Mouse (Mus musculus): ENCODE results near the gene Ube2z.
"Not testable (repeated sequence)": the region's sequence is repeated elsewhere in the genome, so short reads cannot be mapped to it uniquely, and the experiment has no call there.

The Ube2z gene

DNA sequence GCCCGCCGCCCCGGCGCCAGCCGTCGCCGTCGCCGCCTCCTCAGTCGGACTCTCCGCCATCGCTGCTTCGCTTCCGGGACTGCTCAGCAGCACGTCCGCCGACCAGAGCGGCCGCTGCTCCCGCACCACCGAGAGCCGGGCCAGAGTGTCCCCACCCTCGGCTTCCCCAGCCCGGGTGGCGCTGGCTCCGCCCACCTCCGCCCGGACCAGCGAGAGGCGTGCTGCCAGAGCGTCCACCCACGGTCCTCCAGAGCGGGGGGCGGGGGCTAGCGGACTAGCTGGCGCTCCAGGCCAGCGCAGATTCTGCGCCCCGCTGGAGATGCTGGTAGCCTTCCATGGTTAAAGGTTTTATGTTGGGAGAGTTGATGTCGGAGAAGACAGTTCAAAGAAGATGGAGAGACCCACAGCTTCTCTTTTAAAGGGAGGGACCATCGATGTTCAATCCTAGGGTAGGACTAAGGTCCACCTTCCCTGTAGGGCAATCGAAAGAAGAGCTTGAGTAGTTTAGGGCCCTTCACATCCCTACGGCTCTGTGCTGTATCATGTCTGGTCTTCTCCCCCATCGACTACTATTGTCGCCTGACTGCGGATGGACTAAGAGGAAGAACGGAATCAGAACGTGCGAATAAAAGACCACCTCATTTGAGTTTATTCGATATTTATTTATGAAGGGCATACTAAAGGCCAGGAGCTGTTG, at the start of gene Ube2z:
Gene Ube2z, minus strand, starts transcription at position 174 of the 697 bp plus-strand sequence.
- DNase-seq (ENCODE audit: low read depth, low spot score) = peak; percentile 95

DNA sequence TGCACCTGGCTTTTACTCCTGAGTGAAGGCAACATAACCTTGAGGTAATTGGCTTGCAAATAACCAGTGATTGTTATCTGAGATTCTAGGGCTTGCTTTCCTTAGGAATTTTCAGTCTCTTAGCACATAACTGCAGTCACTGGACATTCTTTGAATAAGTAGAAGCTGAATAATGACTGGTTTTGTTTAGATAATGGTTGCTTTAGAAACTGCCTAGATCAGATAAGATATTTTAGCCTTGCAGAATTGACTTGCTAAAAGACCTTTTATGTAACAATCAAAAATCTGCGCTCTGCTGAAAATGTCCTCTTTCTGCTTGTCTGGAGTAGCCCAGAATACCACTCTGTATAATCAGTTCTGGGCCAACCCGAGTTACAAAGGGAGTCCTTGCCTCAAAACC, 48.9 kb upstream of the Ube2z start:
- DNase-seq (ENCODE audit: low read depth, low spot score) = no peak

- no peak for DNase-seq (ENCODE audit: low read depth, low spot score)
Measured at GRCm38 (mm10) chr11:96111751-96112150, 46.6 kb upstream of the Ube2z start, which contains the start of gene Calcoco2. Calcoco2 (minus strand) TSS chr11:96111964.

DNA sequence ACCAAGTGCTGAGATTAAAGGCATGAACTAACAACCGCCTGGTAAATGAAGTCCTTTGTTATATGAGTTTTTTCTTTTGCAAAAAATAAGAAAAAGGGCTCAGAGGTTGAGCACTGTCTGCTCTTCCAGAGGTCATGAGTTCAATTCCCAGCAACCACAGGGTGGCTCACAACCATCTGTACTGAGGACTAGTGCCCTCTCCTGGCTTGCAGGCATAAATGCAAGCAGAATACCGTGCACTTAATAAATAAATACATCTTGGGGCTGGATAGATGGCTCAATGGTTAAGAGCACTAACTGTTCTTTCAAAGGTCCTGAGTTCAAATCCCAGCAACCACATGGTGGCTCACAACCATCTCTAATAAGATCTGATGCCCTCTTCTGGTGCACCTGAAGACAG, 45.8 kb upstream of the Ube2z start:
- not testable (repeated sequence) for DNase-seq (ENCODE audit: low read depth, low spot score)

- no peak for DNase-seq (ENCODE audit: low read depth, low spot score)
Measured at GRCm38 (mm10) chr11:96108376-96108775, 43.2 kb upstream of the Ube2z start.

- DNase-seq (ENCODE audit: low read depth, low spot score) = peak; percentile 38
Measured at GRCm38 (mm10) chr11:96093361-96093760, 28.2 kb upstream of the Ube2z start.

- DNase-seq (ENCODE audit: low read depth, low spot score) = no peak
Measured at GRCm38 (mm10) chr11:96092674-96093291, 27.6 kb upstream of the Ube2z start.

DNA sequence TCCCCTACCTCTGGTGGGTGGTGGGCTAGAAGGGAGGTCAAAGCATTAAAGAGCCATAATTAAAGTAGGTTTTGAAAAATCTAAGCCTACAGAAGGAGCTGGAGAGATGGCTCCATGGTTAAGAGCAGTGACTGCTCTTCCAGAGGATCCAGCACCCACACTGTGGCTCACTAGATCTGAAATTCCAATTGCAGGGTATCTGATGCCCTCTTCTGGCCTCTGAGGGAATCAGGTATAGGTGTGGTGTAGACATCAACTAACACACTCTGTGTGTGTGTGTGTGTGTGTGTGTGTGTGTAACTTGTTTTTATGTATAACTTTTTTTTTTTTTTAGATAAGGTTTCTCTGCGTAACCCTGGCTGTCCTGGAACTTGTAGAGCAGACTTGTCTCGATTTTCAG, 25.9 kb upstream of the Ube2z start:
- DNase-seq (ENCODE audit: low read depth, low spot score) = peak; percentile 16

DNA sequence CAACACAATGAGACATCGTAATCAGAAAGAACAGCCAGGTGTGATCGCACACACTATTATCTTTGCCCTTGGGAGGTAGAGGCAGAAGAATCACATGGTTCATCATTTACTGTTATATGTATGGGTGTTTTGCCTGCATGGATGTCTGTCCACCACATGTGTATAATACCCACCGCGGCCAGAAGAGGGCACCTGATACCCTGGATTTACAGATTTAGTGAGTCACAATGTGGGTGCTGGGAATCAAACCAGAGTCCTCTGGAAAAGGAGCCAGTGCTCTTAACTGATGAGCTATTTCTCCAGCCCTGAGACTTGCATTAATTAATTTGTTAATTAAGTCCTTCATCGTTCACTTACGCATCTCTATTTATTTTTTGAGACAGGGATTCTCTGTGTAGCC, 22.8 kb upstream of the Ube2z start:
- no peak for DNase-seq (ENCODE audit: low read depth, low spot score)

DNA sequence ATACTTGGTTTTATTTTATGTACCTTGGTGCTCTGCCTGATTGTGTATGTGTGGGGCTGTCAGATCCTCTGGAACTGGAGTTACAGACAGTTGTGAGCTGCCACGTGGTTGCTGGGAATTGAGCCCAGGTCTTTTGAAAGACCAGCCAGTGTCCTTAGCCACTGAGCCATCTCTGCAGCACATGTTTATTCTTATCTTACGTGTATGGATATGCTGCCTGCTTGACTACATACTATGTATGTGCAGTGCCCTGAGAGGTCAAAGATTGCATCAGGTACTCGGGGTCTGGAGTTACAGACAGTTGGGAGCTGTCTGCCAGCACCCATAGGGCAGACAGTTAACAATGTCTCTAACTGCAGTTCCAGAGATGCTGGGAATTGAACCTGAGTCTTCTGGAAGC, 17.5 kb upstream of the Ube2z start:
- no peak for DNase-seq (ENCODE audit: low read depth, low spot score)

DNA sequence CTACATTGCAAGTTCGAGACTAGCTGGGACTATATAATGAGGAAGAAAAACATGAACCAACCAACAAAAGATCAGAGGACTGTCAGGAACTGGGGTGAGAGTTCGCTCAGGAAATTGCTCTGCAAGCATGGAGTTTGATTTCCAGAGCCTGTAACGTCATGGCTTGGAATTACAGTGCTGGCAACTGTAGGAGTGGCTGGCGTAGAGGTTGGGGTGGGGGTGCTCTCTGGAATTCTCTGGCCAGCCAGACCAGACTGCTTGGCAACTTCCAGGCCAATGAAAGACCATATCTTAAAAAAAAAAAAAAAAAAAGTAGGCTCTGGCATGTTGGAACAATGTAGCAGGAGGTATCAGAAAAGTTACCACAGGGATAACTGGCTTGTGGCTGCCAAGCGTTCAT, 15.5 kb upstream of the Ube2z start:
- DNase-seq (ENCODE audit: low read depth, low spot score) = no peak

DNA sequence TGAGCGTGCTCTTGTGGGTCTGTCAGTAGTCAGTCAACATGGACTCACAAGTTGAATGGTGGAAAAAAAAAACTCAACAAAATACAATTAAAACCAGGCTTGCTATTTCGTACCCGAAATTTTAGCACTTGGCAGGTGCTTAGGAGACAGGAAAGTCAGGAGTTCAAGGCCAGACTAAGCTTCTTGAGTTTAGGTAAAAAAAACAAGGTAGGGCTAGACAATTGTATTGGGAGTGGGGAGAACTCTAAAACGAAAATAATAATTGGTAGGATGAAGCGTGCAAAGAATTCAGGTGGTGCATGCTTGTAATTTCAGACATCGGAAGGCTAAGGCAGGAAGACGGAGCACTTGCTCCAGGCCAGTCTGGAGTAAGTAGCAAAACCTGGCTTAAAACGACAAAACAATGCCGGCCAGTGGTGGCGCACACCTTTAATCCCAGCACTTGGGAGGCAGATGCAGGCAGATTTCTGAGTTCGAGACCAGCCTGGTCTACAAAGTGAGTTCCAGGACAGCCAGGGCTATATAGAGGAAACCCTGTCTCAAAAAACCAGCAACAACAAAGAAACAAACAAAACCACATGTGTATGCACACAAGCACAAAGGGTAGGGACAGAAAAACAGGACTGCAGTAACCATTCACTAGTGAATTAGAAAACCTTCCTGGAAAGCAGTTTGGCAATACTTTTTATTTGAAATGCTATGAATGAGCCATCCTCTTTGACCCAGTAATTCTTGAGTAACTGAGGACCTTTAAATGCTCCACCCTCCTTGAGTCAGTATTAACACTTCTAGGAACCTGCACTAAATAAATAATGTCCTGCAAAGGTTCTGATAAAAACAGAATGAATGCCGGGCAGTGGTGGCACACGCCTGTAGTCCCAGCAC, 11.3 kb upstream of the Ube2z start:
- DNase-seq (ENCODE audit: low read depth, low spot score) = no peak

- peak; percentile 99 for DNase-seq (ENCODE audit: low read depth, low spot score)
Measured at GRCm38 (mm10) chr11:96075509-96076220, 10.5 kb upstream of the Ube2z start, which contains the start of gene Atp5g1. Atp5g1 (minus strand) TSS chr11:96075670.

DNA sequence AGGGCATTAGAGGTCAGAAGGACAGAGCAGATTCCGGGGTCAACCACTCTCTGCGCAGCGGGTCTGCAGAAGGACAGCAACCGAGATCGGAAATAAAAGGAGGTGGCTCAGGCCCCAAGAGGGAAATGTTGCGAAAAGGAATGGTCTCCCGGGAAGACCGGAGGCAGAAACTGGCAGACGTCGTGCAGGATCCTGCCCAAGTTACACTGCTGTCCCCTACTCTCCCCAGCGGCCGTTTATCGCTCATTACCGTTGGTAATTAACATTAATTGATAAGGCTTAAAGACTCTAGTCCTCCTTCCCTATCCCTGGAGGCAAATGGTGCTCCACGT, 10.0 kb upstream of the Ube2z start:
- DNase-seq (ENCODE audit: low read depth, low spot score) = no peak

DNA sequence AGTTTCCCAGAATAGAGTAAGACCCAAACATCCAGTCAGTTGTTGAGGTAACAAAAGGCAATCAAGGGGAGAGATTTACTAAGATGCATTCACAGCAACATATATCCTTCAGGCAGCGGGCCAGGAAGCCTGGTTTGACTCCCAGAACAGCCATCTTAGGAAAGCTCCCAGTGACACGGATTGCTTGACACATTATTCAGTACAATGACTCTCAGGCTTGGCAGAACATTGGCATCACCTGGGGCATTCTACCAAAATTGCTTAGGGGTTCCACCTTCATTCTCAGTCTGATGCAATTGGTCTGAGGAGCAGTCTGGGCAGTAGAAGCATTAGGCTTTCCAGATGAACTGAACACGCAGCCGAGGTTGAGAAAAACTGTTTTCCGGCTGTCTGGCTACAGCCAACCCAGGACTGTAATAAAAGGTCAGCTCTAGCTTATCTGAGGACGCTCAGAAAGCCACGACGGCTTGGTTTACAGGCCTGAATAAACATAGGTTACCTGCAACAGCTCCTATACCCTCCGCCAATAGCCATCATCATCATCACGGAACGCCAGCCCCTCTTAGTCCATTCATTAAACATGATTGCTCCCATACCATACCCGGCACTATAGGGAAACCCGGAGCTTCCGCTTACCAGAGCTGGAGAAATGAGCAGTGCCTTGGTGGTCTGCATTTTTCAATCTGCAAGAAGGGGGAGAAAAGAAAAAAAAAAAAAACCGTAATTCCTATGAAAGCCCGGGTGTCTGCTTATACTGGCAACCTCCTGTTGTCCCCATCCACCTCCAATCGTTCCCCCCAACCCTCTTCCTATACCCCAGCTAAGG, 9.4 kb upstream of the Ube2z start:
- no peak for DNase-seq (ENCODE audit: low read depth, low spot score)

DNA sequence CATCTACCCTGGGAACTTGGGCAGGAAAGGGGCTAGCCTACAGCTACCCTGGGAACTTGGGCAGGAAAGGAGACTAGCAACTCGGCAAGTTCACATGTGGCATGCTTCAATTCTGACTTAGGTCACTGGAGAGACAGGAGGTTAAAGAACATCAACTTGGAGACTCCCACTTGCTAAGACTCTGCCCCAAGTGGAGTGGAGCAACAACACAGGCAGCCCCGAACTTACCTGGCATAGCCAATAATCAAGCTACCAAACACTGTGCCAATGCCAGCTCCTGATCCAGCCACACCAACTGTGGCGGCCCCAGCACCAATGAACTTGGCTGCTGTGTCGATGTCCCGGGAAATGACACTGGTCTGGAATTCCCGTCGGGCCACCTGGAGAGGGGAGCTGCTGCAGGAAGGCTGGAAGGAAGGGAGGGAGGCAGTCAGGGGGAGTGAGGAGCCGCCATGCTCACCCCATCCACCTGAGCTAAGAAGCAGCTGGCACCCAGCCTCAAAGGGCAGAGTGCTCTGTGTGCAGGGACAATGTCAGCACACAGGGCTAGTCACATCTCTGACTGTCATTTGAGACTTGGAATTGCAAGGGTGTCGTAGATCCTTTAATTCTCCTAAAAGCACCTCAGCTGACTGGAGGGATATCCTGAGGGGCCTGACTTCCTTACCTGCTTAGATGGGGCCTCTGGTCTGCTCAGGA, 8.3 kb upstream of the Ube2z start:
- DNase-seq (ENCODE audit: low read depth, low spot score) = no peak

DNA sequence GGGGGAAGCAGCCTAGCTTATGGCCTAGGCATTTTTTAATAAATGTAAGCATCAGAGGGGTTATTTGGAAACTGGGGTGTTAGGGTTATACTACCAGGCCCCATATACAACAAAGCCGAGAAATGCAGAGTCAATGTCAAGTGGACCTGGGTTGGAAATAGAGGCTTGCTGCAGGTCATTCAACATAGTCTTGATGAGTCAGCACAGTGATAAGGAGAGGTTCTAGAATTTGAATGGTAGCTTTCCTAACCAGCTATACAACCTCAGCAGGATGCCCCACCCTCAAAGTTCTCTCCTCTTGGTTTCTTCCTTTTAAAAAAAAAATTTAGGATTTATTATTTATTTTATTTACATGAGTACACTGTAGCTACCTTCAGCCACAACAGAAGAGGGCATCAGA, 5.8 kb upstream of the Ube2z start:
- no peak for DNase-seq (ENCODE audit: low read depth, low spot score)

GRCm38 (mm10) chr11:96070353-96070752, 5.2 kb upstream of the Ube2z start:
- DNase-seq (ENCODE audit: low read depth, low spot score) = no peak

- no peak for DNase-seq (ENCODE audit: low read depth, low spot score)
Measured at GRCm38 (mm10) chr11:96068231-96068630, 3.0 kb upstream of the Ube2z start.

DNA sequence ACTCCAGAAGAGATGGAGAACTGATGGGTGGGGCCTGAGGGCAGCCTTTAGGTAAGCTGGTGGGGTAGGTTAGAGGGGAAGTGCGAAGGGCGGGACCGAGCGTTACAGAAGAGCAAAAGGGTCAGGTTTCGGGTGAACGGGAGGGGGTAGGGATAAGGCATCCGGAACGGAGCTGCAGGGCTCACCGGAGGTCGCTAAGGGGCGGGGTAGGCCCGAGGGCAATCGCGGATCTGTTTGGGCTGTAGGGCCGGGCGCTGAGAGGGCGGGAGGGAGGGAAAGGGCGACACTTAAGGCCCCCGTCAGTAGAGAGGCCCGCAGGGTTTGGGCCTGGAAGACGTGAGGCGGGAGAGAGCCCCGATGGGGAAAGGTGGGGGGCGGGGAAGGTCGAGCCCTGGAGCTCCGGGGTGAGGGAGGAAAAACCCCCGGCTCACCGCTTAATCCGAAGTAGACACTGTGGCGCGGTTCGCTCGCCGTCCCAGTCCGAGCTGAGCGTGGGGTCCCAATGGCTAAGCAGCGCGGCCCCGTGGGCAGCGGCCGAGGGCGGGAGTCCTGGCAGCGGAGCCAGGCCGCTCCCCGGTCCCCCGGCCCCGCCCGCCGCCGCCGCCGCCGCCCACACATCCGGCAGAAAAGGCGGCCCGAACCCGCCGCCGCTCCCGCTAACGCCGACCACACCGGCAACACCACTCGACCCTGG, 520 bp downstream of the Ube2z start:
- peak; percentile 17 for DNase-seq (ENCODE audit: low read depth, low spot score)
